Mouse (Mus musculus): ENCODE measurements around the gene Wnt3a. TPM values are rescaled to one million over a fixed set of nuclear protein-coding genes. Genes with fewer than 3 reads are reported as not detected.
A peak's percentile ranks its signal among the peaks of the same experiment; 100 is the strongest.

Gene Wnt3a
- polyA plus RNA-seq, 1 experiment from 2014 or later: 3.8 TPM

DNA sequence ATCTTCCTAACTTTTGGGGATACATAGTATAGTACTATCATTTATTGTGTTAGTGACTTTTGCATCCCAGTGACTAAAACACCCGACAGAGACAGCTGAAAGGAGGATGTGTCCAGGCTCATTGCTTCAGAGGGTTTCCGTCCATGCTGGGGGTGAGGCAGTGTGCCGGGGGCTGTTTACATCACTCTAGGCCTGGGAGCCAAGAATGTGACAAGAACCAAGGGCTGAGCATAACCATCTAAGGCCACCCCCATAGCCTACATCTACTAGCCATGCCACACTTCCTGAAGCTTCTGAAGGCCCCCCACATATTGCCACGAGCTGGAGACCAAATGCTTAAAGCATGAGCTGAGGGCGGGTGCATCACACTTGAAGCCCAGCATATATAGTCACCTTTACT, 34.2 kb upstream of the Wnt3a start:
- no peak overlapping the region for H3K4me2 ChIP-seq
- peaks cover 25% of the 10 kb centered on the region for H3K4me1 ChIP-seq
- H3K27me3 ChIP-seq: no peaks in the 10 kb centered on the region
- no peak for ATAC-seq (ENCODE audit: insufficient number of reproducible peaks, low FRiP score, low TSS enrichment, low read depth)
- no peak overlapping the region for H3K4me3 ChIP-seq
- H3K36me3 ChIP-seq: peaks cover 9% of the 10 kb centered on the region; the same call in 1 of the 2 replicates
- H3K9me3 ChIP-seq: no peaks in the 10 kb centered on the region
- H3K27ac ChIP-seq: 0 out of 2 replicates have a peak overlapping the region, but pooled peaks have one; percentile 7
- 68% methylated on average over 5 of the region's 5 CpGs for WGBS
- H3K9ac ChIP-seq: no peak overlapping the region

DNA sequence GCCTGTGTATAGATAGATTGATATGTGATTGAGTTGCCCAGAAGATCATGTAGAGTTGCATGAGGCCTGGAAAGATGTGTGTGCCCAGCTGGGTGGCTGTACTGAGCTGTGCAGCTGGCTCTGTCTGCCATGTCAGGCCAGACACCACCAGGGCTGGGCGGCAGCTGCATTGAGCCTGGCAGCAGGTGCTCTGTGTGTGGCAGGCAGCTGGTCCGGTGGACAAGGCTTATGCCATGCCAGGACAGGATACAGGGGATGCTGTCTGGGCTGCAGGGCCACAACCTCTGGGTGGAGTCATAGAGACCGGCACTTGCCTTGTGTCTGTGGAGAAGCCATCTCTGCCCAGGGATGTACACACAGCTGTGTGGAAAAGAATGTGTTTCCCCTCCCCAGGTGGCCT, 32.4 kb upstream of the Wnt3a start:
- no peak for ATAC-seq (ENCODE audit: insufficient number of reproducible peaks, low FRiP score, low TSS enrichment, low read depth)
- Histone ChIP-seq H3K27ac (no peak overlapping the region), H3K9me3 (no peaks in the 10 kb centered on the region), H3K4me3 (no peak overlapping the region), H3K9ac (no peak overlapping the region), H3K4me2 (no peak overlapping the region), H3K27me3 (no peaks in the 10 kb centered on the region), H3K4me1 (peaks cover 10% of the 10 kb centered on the region), H3K36me3 (0 out of 2 replicates have a peak, but pooled peaks cover 4% of the 10 kb centered on the region)
- WGBS: 72% methylated on average over 3 of the region's 3 CpGs

DNA sequence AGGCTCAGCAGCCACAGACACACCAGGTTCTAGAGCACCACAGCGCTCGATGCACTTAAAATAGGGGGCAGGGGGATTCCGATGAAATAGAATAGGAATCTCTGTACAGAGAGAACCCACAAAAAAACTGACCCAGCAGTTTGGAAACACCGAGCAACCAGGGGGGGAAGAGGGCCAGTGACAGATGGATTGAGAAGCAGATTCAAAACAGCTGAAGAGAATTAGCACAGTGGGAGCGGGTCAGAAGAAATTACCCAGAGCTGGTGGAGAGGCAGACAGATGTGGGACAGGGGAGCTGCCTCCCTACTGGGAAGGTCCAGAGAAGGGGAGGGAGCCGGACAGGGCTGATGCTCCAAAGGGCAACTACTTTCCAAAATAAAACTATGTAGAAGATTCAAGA, 26.0 kb upstream of the Wnt3a start:
- no peak for ATAC-seq (ENCODE audit: insufficient number of reproducible peaks, low FRiP score, low TSS enrichment, low read depth)
- Histone ChIP-seq H3K36me3 (no peaks in the 10 kb centered on the region), H3K9ac (no peak overlapping the region), H3K27me3 (peaks cover 19% of the 10 kb centered on the region; the same call in 1 of the 2 replicates), H3K27ac (no peak overlapping the region), H3K4me3 (no peak overlapping the region), H3K9me3 (no peaks in the 10 kb centered on the region), H3K4me2 (no peak overlapping the region), H3K4me1 (peaks cover 42% of the 10 kb centered on the region)
- WGBS: 40% methylated on average over 6 of the region's 6 CpGs

DNA sequence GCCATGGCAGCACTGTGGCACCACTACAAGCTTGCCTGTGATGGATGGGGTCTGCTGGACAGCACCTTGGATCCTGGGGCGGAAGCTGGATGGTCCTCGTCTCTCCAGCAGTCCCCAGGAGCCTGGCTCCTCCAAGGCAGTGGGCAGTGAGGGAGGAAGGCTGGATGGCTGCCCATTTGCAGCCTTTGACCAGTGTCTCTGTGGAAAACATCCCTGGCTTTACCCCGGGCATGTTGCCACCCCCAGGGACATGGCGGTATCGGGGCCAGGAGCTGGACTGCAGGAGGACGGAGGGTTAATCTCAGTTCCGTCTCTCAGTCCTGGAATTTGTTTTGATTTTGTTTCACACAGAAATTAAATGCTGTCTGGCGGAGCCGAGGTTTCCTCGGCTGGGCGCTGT, 23.4 kb upstream of the Wnt3a start:
- WGBS: 47% methylated on average over 11 of the region's 11 CpGs
- H3K4me2 ChIP-seq: no peak overlapping the region
- no peak overlapping the region for H3K9ac ChIP-seq
- 0 out of 2 replicates have a peak overlapping the region, but pooled peaks have one; percentile 8 for H3K27ac ChIP-seq
- no peak overlapping the region for H3K4me3 ChIP-seq
- no peak for ATAC-seq (ENCODE audit: insufficient number of reproducible peaks, low FRiP score, low TSS enrichment, low read depth)
- H3K4me1 ChIP-seq: peaks cover 59% of the 10 kb centered on the region
- H3K36me3 ChIP-seq: no peaks in the 10 kb centered on the region
- H3K9me3 ChIP-seq: no peaks in the 10 kb centered on the region
- peaks cover 22% of the 10 kb centered on the region for H3K27me3 ChIP-seq

DNA sequence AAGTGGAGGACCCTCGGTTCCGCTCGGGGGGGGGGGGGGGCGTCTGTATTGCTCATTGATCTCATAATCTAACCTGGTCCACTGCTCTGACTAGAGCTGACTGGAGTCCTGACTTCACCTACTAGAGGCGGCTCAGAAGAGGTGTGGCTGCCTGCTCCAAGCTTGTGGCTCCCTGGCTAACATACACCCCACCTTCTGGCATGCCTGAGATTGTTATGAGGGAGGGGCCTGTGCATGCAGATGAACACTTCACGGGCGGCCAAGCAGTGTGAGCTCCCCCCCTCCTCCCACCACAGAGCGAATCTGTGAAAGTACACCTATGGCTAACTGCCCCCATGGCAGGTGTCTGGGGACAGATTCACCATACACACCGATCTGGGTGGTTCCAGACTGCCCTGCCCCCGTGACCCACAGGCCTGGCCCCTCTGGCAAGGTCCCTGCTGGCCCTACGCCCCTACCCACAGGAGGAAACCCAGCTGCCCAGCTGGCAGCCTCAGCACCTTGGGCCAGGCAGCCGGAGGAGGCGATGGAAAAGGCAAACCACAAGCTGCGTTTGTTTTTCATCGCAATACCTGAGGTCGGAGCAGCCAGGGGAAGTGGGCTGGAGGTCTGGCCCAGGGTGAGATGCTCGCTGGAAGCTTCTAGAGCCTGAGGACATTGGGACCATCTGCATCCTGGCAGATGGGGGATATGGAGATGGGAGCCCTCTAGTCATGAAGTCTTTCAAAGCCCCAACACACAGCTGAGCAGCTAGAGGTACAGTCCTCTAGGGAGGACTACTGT, 22.7 kb upstream of the Wnt3a start:
- H3K36me3 ChIP-seq: no peaks in the 10 kb centered on the region
- H3K9me3 ChIP-seq: no peaks in the 10 kb centered on the region
- H3K27ac ChIP-seq: no peak overlapping the region
- H3K4me1 ChIP-seq: peaks cover 66% of the 10 kb centered on the region
- ATAC-seq (ENCODE audit: insufficient number of reproducible peaks, low FRiP score, low TSS enrichment, low read depth): no peak
- H3K9ac ChIP-seq: no peak overlapping the region
- peak overlapping the region; percentile 0; the same call in 1 of the 2 replicates for H3K4me2 ChIP-seq
- WGBS: 43% methylated on average over 17 of the region's 17 CpGs
- H3K27me3 ChIP-seq: peaks cover 24% of the 10 kb centered on the region
- H3K4me3 ChIP-seq: no peak overlapping the region

DNA sequence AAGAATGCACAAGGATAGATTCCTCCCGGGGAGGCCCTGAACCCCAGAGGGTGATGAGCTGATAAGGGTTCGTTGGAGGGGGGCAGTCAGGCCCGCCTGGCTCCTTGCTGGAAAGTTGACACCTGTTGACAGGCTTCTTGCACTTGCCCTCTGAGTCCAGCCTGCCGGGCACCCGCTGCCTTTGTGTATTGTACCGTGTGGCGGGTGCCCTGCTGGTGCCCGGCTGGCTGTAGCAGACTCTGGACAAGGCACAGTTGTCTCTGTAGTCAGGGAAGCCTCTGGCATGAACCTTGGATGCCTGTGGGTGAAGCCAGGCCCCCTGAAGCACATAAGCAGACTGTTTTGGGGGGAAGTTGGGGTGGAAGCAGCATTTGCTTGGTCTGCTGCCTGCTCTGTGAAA, 21.9 kb upstream of the Wnt3a start:
- H3K9ac ChIP-seq: no peak overlapping the region
- WGBS: 57% methylated on average over 8 of the region's 8 CpGs

DNA sequence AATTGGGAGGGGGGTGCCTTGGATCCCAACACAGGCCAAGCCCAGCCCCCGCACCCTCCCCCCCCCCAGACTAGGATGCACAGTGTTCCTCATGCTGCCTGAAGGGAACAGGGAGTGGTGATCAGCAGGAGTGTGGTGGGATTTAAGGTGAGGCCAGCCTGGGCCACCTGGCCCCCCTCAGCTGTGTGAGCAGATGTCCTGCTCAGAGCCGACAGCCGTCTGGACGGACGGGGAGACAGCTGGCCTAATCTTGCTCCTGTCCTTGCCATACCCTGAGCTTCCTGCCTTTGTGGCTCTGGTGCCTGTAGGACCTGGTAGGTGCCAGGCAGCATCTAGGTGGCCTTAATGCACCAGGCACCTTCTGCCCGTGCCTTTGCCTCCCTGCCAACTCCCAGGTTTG, 21.5 kb upstream of the Wnt3a start:
- Histone ChIP-seq H3K9ac (no peak overlapping the region), H3K9me3 (no peaks in the 10 kb centered on the region), H3K4me3 (no peak overlapping the region), H3K36me3 (no peaks in the 10 kb centered on the region), H3K4me2 (no peak overlapping the region), H3K4me1 (peaks cover 78% of the 10 kb centered on the region), H3K27me3 (peaks cover 32% of the 10 kb centered on the region), H3K27ac (no peak overlapping the region)
- 48% methylated on average over 6 of the region's 6 CpGs for whole genome bisulfite sequencing
- ATAC-seq (ENCODE audit: insufficient number of reproducible peaks, low FRiP score, low TSS enrichment, low read depth): no peak

More for the DNA sequence above, 21.9 kb upstream of the Wnt3a start:
- H3K27me3 ChIP-seq: peaks cover 30% of the 10 kb centered on the region
- no peaks in the 10 kb centered on the region for H3K9me3 ChIP-seq
- H3K4me1 ChIP-seq: peaks cover 73% of the 10 kb centered on the region
- no peak overlapping the region for H3K27ac ChIP-seq
- H3K4me3 ChIP-seq: no peak overlapping the region
- no peaks in the 10 kb centered on the region for H3K36me3 ChIP-seq
- H3K4me2 ChIP-seq: no peak overlapping the region
- no peak for ATAC-seq (ENCODE audit: insufficient number of reproducible peaks, low FRiP score, low TSS enrichment, low read depth)

DNA sequence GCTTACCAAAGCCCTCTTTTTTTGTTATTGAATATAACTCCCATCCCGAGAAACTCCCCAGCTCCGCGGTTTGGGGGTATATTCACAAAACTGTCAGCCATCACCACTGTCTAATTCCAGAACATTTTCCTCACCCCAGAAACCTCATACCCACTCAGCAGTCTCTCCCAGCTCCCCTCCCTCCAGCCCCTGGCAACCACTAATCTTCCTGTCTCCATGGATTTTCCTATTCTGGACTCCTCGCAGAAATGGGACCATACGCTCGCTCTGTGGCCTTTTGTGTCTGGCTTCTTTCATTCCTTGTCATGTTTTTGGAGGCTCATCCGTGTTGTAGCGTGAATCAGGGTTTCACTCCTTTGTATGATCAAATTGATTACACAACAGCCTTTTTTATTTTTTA, 19.4 kb upstream of the Wnt3a start:
- peaks cover 33% of the 10 kb centered on the region for H3K27me3 ChIP-seq
- H3K9me3 ChIP-seq: no peaks in the 10 kb centered on the region
- ATAC-seq (ENCODE audit: insufficient number of reproducible peaks, low FRiP score, low TSS enrichment, low read depth): no peak
- H3K27ac ChIP-seq: peak overlapping the region; percentile 70
- H3K9ac ChIP-seq: no peak overlapping the region
- WGBS: 64% methylated on average over 8 of the region's 8 CpGs
- peaks cover 87% of the 10 kb centered on the region for H3K4me1 ChIP-seq
- H3K4me3 ChIP-seq: no peak overlapping the region
- peak overlapping the region; percentile 87; the same call in 1 of the 2 replicates for H3K4me2 ChIP-seq
- H3K36me3 ChIP-seq: no peaks in the 10 kb centered on the region

DNA sequence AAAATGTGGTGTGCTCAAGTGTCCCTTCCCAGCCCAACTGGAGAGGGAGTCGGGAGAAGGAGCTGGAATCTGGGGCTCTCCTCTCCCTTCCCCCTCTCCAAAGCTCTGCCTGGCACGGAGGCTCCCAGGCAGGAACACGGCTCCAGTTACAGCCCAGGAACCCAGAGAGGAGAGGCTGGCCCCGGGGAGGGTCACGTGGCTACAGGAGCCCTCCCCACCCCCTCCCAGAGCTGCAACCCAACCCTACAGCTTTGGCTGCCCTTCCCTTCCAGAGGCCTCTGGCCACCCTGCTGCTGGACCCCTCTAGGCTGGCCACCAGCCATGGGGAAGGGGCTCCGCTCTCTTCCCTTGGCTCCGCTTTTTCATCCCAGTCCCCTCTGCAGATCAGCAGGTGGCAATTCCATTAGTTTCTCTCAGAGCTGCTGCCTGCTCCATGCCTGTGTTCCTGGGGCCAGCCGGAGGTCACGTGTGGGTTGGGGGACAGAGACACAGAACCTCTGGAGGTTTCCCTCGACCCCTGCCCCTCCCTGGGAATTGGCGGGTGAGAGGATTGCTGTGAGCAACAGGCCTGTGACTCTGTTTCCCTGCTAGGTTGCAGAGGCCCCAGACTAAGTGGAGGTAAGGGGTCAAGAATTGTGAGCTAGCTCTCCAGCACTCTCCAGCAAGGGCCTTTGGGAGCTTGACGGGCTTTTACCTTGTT, 18.7 kb upstream of the Wnt3a start:
- Histone ChIP-seq H3K27ac (peak overlapping the region; percentile 70), H3K9me3 (no peaks in the 10 kb centered on the region), H3K9ac (no peak overlapping the region), H3K4me1 (peaks cover 84% of the 10 kb centered on the region), H3K4me3 (peak overlapping the region; percentile 72), H3K4me2 (peak overlapping the region; percentile 87), H3K27me3 (peaks cover 36% of the 10 kb centered on the region), H3K36me3 (no peaks in the 10 kb centered on the region)
- 16% methylated on average over 12 of the region's 12 CpGs for WGBS
- peak; percentile 42; the same call in 1 of the 2 replicates for ATAC-seq (ENCODE audit: insufficient number of reproducible peaks, low FRiP score, low TSS enrichment, low read depth)

DNA sequence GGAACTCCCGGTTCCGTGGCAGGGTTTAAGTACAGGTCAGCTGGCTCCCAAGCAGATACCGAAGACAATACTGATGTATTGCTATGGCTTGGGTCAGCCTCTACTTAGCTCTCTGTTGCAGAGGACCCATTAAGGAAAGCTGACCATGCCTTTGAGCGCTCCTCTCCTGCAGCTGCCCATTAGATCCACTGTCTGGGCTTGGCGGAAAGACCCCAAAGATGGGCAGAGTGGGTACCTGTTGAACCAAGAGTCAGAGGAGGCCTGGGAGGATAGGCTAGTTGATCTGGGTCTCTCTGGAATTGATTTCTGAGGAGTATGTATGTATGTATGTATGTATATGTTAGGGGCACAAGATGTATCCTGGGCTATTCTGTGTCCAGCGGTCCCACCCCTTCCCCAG, 18.1 kb upstream of the Wnt3a start:
- 42% methylated on average over 6 of the region's 6 CpGs for WGBS
- H3K4me3 ChIP-seq: peak overlapping the region; percentile 72
- H3K36me3 ChIP-seq: no peaks in the 10 kb centered on the region
- no peaks in the 10 kb centered on the region for H3K9me3 ChIP-seq
- H3K9ac ChIP-seq: no peak overlapping the region
- no peak for ATAC-seq (ENCODE audit: insufficient number of reproducible peaks, low FRiP score, low TSS enrichment, low read depth)
- H3K27ac ChIP-seq: peak overlapping the region; percentile 70
- peaks cover 82% of the 10 kb centered on the region for H3K4me1 ChIP-seq
- peaks cover 42% of the 10 kb centered on the region for H3K27me3 ChIP-seq
- H3K4me2 ChIP-seq: peak overlapping the region; percentile 87

DNA sequence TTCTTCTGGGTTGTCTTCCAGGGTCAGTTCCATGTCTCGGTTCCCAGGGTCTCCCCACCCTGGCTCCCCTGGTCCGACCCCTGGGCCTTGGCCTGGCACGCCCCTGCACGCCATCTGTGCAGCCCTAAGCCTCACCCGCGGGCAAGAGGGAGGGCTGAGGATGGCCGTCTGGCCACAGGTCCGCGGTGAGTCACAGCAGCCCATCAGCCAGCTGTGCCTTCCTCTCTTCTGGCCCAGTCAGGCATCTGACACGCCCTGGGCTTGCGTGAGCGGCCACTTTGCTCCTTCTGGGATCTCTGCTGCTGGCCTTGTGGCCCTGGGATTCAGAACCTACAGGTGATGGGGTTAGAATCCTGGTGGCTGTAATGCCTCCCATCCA, 17.6 kb upstream of the Wnt3a start:
- WGBS: 23% methylated on average over 12 of the region's 12 CpGs
- peaks cover 47% of the 10 kb centered on the region for H3K27me3 ChIP-seq
- no peaks in the 10 kb centered on the region for H3K9me3 ChIP-seq
- peaks cover 82% of the 10 kb centered on the region for H3K4me1 ChIP-seq
- H3K9ac ChIP-seq: no peak overlapping the region
- no peaks in the 10 kb centered on the region for H3K36me3 ChIP-seq
- ATAC-seq (ENCODE audit: insufficient number of reproducible peaks, low FRiP score, low TSS enrichment, low read depth): 0 out of 2 replicates have a peak, but pooled peaks have one; percentile 25
- peak overlapping the region; percentile 72 for H3K4me3 ChIP-seq
- H3K27ac ChIP-seq: peak overlapping the region; percentile 70
- H3K4me2 ChIP-seq: peak overlapping the region; percentile 87
